In genomic region chr12:32187668-32188236, GRCm38 (mm10) we compare ENCODE assay signal across 15 mouse cellular contexts. TPM values are rescaled to one million over a fixed set of nuclear protein-coding genes. Genes with fewer than 3 reads are reported as not detected.
"Had no signal": no experiment of that assay in that cellular context is flagged by ENCODE, and none has a peak within 500 bp of the region (broad histone marks: within the 10 kb centered on the region; RNA-seq: fewer than 3 reads in every experiment).

No protein-coding gene starts in this region.

- H3K27ac ChIP-seq: kidney, postnatal 0 days; limb, embryonic 13.5 days; liver, embryonic 14.5 days; midbrain, embryonic 10.5 days; neural tube, embryonic 15.5 days had no signal

- H3K27me3 ChIP-seq: neural tube, embryonic 15.5 days had no signal

- H3K4me2 ChIP-seq: limb, embryonic 13.5 days; neural tube, embryonic 15.5 days had no signal

- H3K4me1 ChIP-seq: limb, embryonic 13.5 days; neural tube, embryonic 15.5 days had no signal

- H3K9me3 ChIP-seq: limb, embryonic 13.5 days; midbrain, embryonic 10.5 days; neural tube, embryonic 15.5 days had no signal

- ATAC-seq: hindbrain, embryonic 16.5 days; inflammation-experienced regulatory T-cells, adult 6 months had no signal

- H3K9ac ChIP-seq: limb, embryonic 13.5 days; liver, embryonic 14.5 days; neural tube, embryonic 15.5 days had no signal

- H3K36me3 ChIP-seq: limb, embryonic 13.5 days; midbrain, embryonic 10.5 days; neural tube, embryonic 15.5 days had no signal

- H3K4me3 ChIP-seq: limb, embryonic 13.5 days; midbrain, embryonic 10.5 days; myocyte; neural tube, embryonic 15.5 days had no signal

- DNase-seq: kidney, adult 11 months; kidney, adult 9 months; kidney, postnatal 36 days; left cerebral cortex, postnatal 4 days; right cerebral cortex, adult 18-20 months; thymus, adult 2 months; thymus, postnatal 36 days had no signal

RNA-seq across cellular contexts. Expression of gene Pik3cg, which starts 20.7 kb away (rescaled TPM):
- polyA plus RNA-seq: myocyte had no signal
